Mouse (Mus musculus): ENCODE data around the gene Efemp1. TPM values are rescaled to one million over a fixed set of nuclear protein-coding genes. Genes with fewer than 3 reads are reported as not detected.

Efemp1 gene
- polyA plus RNA-seq, 1 experiment from 2014 or later, result 17.8 TPM

- no peak for TF ChIP-seq CTCF (IDR thresholded peaks at IDR 0.05; ENCODE audit: low read depth)
- no peak for TF ChIP-seq EP300 (optimal IDR thresholded peaks at IDR 0.05)
- Histone ChIP-seq H3K36me3 (ENCODE audit: control insufficient read depth, insufficient read depth, low read length) (no peaks in the 10 kb centered on the region), H3K27ac (replicated peaks) (no peak overlapping the region), H3K27me3 (ENCODE audit: control insufficient read depth, insufficient read depth, low read length) (no peaks in the 10 kb centered on the region), H3K4me2 (replicated peaks; ENCODE audit: low read depth) (no peak overlapping the region), H3K4me3 (ENCODE audit: low read depth, low read length) (no peak overlapping the region), H3K9me3 (ENCODE audit: control insufficient read depth, low read length) (no peaks in the 10 kb centered on the region), H3K9ac (ENCODE audit: low read length) (no peak overlapping the region), H3K4me1 (replicated peaks; ENCODE audit: control insufficient read depth, insufficient read depth) (no peaks in the 10 kb centered on the region)
- DNase-seq (ENCODE audit: low spot score), result no peak
- WGBS, result 35% methylated on average over 2 of the region's 2 CpGs
- ATAC-seq (ENCODE audit: low FRiP score, low TSS enrichment), result no peak
Observed at GRCm38 (mm10) chr11:28904596-28904995, 51.6 kb downstream of the Efemp1 start.

- Histone ChIP-seq H3K9ac (ENCODE audit: low read length) (no peak overlapping the region), H3K27ac (replicated peaks) (no peak overlapping the region), H3K4me2 (replicated peaks; ENCODE audit: low read depth) (no peak overlapping the region), H3K4me1 (replicated peaks; ENCODE audit: control insufficient read depth, insufficient read depth) (no peaks in the 10 kb centered on the region), H3K4me3 (ENCODE audit: low read depth, low read length) (no peak overlapping the region), H3K27me3 (ENCODE audit: control insufficient read depth, insufficient read depth, low read length) (no peaks in the 10 kb centered on the region), H3K9me3 (ENCODE audit: control insufficient read depth, low read length) (no peaks in the 10 kb centered on the region), H3K36me3 (ENCODE audit: control insufficient read depth, insufficient read depth, low read length) (no peaks in the 10 kb centered on the region)
- TF ChIP-seq EP300 (optimal IDR thresholded peaks at IDR 0.05), result no peak
- TF ChIP-seq CTCF (IDR thresholded peaks at IDR 0.05; ENCODE audit: low read depth), result no peak
- ATAC-seq (ENCODE audit: low FRiP score, low TSS enrichment) (no peak), DNase-seq (ENCODE audit: low spot score) (no peak)
- 29% methylated on average over 3 of the region's 3 CpGs for WGBS
Observed at GRCm38 (mm10) chr11:28906288-28906687, 53.3 kb downstream of the Efemp1 start.

GRCm38 (mm10) chr11:28908908-28909545 is 56.0 kb downstream of the Efemp1 start:
- TF ChIP-seq CTCF (IDR thresholded peaks at IDR 0.05; ENCODE audit: low read depth) (no peak), EP300 (optimal IDR thresholded peaks at IDR 0.05) (no peak)

GRCm38 (mm10) chr11:28912469-28913138 is 59.6 kb downstream of the Efemp1 start:
- WGBS, result 58% methylated on average over 3 of the region's 3 CpGs
- DNase-seq (ENCODE audit: low spot score) (no peak), ATAC-seq (ENCODE audit: low FRiP score, low TSS enrichment) (no peak)
- H3K4me2 ChIP-seq (replicated peaks; ENCODE audit: low read depth), result no peak overlapping the region
- no peak overlapping the region for H3K4me3 ChIP-seq (ENCODE audit: low read depth, low read length)
- TF ChIP-seq EP300 (optimal IDR thresholded peaks at IDR 0.05), result no peak
- TF ChIP-seq CTCF (IDR thresholded peaks at IDR 0.05; ENCODE audit: low read depth), result no peak
- H3K4me1 ChIP-seq (replicated peaks; ENCODE audit: control insufficient read depth, insufficient read depth), result no peaks in the 10 kb centered on the region; the same call in 1 of the 2 replicates
- no peak overlapping the region for H3K27ac ChIP-seq (replicated peaks)
- H3K36me3 ChIP-seq (ENCODE audit: control insufficient read depth, insufficient read depth, low read length), result no peaks in the 10 kb centered on the region
- H3K9ac ChIP-seq (ENCODE audit: low read length), result no peak overlapping the region
- no peaks in the 10 kb centered on the region for H3K27me3 ChIP-seq (ENCODE audit: control insufficient read depth, insufficient read depth, low read length)
- H3K9me3 ChIP-seq (ENCODE audit: control insufficient read depth, low read length), result no peaks in the 10 kb centered on the region

More at GRCm38 (mm10) chr11:28908908-28909545, 56.0 kb downstream of the Efemp1 start:
- Histone ChIP-seq H3K4me2 (replicated peaks; ENCODE audit: low read depth) (no peak overlapping the region), H3K9me3 (ENCODE audit: control insufficient read depth, low read length) (no peaks in the 10 kb centered on the region), H3K36me3 (ENCODE audit: control insufficient read depth, insufficient read depth, low read length) (no peaks in the 10 kb centered on the region), H3K27ac (replicated peaks) (no peak overlapping the region), H3K9ac (ENCODE audit: low read length) (no peak overlapping the region), H3K4me1 (replicated peaks; ENCODE audit: control insufficient read depth, insufficient read depth) (no peaks in the 10 kb centered on the region; the same call in 1 of the 2 replicates), H3K4me3 (ENCODE audit: low read depth, low read length) (no peak overlapping the region), H3K27me3 (ENCODE audit: control insufficient read depth, insufficient read depth, low read length) (no peaks in the 10 kb centered on the region)
- no peak for DNase-seq (ENCODE audit: low spot score)
- WGBS, result 40% methylated on average over 3 of the region's 3 CpGs
- no peak for ATAC-seq (ENCODE audit: low FRiP score, low TSS enrichment)

- TF ChIP-seq CTCF (IDR thresholded peaks at IDR 0.05; ENCODE audit: low read depth), result peak; percentile 48
- TF ChIP-seq EP300 (optimal IDR thresholded peaks at IDR 0.05), result no peak
- H3K9ac ChIP-seq (ENCODE audit: low read length), result no peak overlapping the region
- DNase-seq (ENCODE audit: low spot score), result no peak
Observed at GRCm38 (mm10) chr11:28934449-28934848, 81.4 kb downstream of the Efemp1 start.

GRCm38 (mm10) chr11:28939651-28940050 is 86.6 kb downstream of the Efemp1 start:
- Histone ChIP-seq H3K27me3 (ENCODE audit: control insufficient read depth, insufficient read depth, low read length) (no peaks in the 10 kb centered on the region), H3K9me3 (ENCODE audit: control insufficient read depth, low read length) (no peaks in the 10 kb centered on the region), H3K36me3 (ENCODE audit: control insufficient read depth, insufficient read depth, low read length) (no peaks in the 10 kb centered on the region), H3K4me2 (replicated peaks; ENCODE audit: low read depth) (no peak overlapping the region), H3K4me1 (replicated peaks; ENCODE audit: control insufficient read depth, insufficient read depth) (no peaks in the 10 kb centered on the region), H3K27ac (replicated peaks) (no peak overlapping the region), H3K9ac (ENCODE audit: low read length) (no peak overlapping the region), H3K4me3 (ENCODE audit: low read depth, low read length) (no peak overlapping the region)
- ATAC-seq (ENCODE audit: low FRiP score, low TSS enrichment) (no peak), DNase-seq (ENCODE audit: low spot score) (no peak)
- 69% methylated on average over 1 of the region's 1 CpGs for WGBS
- TF ChIP-seq CTCF (IDR thresholded peaks at IDR 0.05; ENCODE audit: low read depth) (no peak), EP300 (optimal IDR thresholded peaks at IDR 0.05) (no peak)

More at GRCm38 (mm10) chr11:28934449-28934848, 81.4 kb downstream of the Efemp1 start:
- Histone ChIP-seq H3K36me3 (ENCODE audit: control insufficient read depth, insufficient read depth, low read length) (no peaks in the 10 kb centered on the region), H3K4me3 (ENCODE audit: low read depth, low read length) (no peak overlapping the region), H3K27me3 (ENCODE audit: control insufficient read depth, insufficient read depth, low read length) (no peaks in the 10 kb centered on the region), H3K4me1 (replicated peaks; ENCODE audit: control insufficient read depth, insufficient read depth) (no peaks in the 10 kb centered on the region), H3K4me2 (replicated peaks; ENCODE audit: low read depth) (no peak overlapping the region), H3K9me3 (ENCODE audit: control insufficient read depth, low read length) (no peaks in the 10 kb centered on the region), H3K27ac (replicated peaks) (no peak overlapping the region)
- no peak for ATAC-seq (ENCODE audit: low FRiP score, low TSS enrichment)

Measured in stomach, postnatal 0 days (tissue).